Mouse (Mus musculus): ENCODE results near the gene Best1.

Best1 gene

DNA sequence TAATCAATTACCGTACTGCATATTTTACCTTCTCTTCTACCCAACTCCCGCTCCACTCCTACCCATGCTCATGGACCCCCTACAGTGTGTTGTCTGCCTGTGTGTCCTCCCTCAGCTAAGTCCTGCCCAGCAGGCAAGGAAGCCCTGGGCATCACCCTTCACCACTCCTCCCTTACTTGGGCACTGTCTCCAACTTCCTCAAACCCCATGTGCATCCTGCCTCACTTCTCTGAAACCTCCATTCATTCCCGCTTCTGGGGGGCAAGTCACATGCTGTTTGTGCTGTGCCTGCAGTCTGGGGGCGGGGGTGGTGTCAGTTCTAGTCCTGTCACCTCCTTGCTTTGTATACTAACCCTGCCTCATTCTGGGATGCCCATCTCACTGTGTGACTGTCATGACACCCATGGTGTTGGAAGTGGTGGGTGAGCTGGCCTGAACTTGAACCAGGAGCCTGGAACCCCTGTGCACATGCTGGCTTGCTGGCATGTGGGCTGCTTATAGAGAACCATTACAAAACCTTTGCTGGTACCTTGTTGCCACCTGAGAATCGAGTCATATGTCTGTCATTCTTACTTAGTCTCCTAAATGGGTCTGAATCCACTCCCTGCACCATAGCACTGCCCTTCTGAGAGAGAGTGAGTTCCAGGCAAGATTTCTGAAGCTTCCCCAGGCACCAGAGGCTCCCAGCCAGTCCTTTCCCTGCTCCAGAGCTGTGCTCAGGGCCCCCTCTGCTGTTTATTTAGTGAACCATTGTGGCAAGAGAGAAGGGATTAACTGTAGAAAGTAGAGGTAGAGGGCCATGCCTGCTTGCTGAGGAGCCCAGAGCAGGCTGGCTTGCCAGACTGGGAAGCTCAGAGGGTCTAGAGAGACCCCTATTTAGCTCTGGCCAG, 21.2 kb upstream of the Best1 start:
- peak; percentile 67 for DNase-seq (ENCODE audit: low spot score)

DNA sequence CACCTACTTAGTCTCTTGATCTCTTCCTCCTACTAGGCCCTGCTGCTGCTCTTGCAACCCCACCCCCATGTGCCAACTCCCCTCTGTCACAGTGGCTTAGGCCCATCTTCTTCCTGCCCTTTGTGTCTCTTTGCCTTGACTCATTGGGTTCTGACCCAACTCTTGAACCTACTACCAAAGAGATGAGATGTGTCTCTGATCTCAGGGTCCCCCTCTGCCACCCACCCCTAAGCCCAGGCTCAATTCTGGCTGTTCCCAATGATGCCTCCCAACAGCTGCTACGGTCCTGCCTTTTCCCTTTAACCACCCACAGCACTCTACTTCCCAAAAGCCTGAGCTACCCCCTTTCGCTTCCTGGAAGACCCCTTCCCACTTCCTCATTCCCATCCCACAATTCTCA, 20.5 kb upstream of the Best1 start:
- DNase-seq (ENCODE audit: low spot score) = no peak

DNA sequence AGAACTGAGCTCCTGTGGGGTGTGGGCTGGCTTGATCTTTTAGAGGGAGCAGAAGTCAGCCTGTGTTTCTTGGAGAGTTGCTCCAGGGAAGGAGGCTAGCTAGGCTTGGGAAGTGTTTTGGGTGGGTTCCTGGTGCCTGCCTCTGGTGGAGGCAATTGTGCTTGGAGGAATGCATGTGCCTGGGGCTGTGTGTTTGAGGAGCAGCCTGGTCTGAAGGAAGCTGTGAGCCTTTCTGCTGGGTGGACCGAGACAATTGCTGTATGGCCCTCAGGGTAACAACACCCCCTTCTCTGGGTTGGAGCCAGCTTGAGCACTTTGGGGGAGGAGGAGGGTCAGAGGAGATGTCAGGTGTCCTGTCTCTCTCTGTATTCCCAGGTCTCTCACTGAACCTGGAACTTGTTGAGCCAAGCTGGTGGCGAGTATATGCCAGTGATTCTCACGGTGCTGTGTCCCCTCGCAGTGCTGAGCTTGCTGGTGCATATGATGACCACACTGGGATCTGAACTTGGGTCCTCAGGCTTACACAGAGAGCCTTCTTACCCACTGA, 17.9 kb upstream of the Best1 start:
- no peak for DNase-seq (ENCODE audit: low spot score)

DNA sequence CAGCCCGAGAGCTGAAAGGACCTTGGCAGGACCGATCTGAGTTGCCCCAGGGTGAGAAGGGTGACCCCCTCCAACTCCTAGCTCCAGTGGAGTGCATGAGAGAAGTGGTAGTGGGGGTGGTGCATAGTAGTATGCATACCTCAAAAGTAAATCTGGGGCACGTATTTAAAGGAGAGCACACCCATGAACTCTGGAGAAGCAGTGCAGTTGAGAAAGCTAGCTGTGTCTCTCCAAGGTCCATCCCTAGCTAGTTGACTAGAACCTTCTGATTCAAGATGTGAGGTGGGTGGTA, 17.0 kb upstream of the Best1 start:
- no peak for DNase-seq (ENCODE audit: low spot score)

DNA sequence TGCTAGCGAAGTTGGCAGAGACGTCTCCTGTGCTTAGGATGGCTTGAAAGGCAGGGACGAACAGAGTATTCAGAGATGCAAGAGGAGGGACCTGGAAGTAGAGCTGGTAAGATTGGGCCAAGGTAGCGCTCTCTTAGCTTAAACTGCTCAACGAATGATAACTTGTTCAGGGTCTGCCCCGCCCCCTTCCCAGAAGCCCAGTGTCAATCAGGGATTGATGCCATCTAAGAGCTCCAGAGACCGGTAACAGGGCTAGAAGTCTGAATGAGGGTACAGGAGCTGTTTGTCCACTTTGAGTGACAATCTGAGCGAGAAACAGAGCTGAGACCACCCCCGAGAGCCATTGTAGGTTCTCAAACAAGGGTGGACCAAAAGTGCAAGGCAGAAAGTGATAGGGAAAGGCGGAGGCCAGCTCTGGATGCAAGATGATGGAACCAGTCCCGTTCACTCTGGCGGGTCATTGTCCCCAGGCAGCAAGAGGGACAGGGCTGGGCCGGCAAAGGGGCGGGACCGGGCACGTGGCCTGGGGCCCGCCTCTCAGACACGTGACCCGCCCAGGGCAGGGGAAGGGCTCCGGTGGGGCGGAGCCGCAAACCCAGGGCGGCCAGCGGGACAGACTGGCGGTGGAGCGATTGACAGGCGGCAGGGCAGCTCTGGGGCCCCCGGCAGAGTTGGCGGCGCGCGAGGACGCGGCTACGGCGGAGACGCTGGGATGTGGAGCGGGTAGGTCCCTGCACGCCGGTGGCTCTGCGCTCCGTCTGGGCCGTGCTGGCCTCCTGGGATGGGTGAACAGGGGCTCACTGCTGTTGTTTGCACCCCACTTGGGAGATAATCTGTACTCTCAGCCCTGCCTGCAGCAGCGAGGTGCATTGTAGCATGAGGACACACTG, 16.4 kb upstream of the Best1 start:
- DNase-seq (ENCODE audit: low spot score) = peak; percentile 93

DNA sequence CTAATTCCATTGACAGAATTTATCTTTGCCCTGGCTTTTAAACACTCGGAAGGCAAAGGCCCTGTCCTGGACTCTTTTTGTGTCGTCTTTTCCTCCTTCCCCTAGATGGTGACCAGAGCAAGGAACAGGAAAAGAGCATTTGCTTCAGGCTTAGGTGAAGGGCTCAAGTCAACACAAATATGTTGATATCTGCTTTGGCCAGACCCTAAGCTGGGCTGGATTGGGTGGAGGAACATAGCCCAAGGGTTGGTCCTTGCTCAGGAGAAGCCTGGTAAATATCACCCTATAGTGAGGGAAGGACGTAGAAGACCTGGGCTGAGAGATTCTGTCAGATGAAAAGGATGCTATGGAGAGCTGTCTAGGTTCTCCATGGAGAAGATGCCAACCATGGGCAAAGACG, 14.7 kb upstream of the Best1 start:
- no peak for DNase-seq (ENCODE audit: low spot score)

DNA sequence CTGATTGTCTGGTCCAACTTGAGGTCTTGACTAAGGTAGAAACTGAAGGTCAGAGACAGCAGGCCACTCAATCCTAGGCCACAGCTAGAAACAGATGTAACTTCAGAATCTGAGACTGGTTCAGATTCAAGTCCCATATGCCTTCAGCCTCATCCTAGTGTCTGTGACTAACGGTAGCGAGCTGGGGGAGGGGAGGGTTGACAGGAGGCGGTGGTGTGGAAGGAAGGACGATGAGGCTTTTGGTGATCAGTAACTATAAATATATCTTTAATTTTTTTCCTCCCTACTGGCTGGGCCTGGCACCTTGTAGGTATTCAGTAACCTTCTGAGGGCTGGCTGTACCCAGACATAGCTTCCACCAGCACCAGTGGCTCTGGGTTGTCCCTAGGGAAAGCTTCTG, 14.0 kb upstream of the Best1 start:
- DNase-seq (ENCODE audit: low spot score) = no peak

DNA sequence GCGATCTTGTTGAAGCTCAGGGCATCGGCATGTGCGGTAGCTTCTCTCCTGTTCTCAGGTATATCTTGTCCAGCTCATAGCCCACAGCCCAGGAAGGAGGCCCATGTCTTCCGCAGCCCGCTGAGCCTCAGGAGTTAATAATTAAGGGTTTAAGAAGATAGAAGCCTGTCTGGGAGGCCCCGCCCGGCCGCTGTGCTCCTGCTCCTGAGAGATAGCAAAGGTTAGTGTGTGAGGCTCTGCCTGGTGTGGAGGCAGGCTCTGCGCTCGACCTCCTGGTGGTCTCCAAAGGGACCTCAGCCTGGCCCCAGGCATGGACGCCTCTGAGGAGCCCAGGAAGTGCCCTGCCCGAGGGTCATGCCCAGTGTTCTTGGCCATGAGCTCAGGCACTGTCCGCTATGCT, 13.4 kb upstream of the Best1 start:
- DNase-seq (ENCODE audit: low spot score) = peak; percentile 86

DNA sequence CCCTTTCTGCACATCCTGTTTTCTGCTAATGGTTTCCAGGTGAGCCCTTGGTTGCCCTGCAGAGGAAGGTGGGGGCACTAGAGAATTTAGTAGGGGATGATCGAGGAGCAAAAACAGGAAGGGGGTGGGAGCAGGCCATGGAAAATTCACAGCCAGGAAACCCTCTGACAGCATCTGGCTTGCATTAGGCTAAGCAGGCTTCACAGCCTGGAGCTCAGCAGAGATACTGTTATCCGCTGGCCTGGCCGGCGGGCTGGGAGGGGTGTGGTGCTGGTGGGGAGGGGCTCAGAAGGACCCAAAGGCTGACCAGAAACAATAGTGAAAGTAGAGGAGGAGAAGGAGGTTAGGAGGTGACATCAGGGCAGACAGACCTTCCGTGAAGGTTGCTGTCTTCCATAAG, 12.5 kb upstream of the Best1 start:
- DNase-seq (ENCODE audit: low spot score) = peak; percentile 77

DNA sequence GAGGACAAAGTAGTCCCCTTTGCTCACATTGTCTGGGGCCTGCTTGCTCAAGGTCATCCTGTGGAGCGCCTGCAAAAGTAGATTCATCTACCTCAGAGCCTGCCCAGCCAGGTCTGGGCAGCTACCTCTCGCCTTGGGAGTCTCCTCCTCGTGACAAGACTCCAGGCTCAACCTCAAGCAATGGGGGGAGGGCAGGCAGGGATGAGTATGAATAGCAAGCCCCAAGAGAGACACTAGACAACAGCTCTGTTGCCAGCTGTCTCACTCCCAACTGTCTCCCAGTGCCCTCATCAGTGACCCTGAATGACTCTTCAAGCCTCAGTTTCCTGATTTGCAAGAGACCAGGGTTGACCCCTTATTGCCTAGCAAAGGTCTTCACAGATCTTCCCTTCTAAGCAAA, 11.9 kb upstream of the Best1 start:
- peak; percentile 71 for DNase-seq (ENCODE audit: low spot score)

DNA sequence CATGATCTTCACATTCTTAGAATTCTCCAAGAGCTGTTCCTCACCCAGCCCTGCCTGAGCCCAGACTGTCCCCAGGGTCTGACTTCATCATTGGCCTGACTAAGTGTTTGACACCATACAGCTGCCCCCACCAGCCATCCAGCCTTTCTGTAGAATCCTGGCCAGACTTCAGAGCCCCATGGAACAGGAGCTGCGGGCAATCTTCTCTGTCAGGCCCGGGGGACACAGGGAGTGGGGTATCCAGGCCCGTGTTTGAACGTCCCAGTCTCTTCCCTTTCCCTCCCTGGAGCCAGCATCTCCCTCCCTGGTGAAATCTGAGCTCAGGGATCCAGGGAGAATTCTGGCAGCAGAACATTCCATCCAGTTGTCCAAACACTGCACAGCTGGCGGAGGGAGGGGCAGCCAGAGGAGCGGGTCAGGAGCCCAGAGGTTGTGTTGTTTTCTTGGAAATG, 11.4 kb upstream of the Best1 start:
- peak; percentile 80 for DNase-seq (ENCODE audit: low spot score)

DNA sequence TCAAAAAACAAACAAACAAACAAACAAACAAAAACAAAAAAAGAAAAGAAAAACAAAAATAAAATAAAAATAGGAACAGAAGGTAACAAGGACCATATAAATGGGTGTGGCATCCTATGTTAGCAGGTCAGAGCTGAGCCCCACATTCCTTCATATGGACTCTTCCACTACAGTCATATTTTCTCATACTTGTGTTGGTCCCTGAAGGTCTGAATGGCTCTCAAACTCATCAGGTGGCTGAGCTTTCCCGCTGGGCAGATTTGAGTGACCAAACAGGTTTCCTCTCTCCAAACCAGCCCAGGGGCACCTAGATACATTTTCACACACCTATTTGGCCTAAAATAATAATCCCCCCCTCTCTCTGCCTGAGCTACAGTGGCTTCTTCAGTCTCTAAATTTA, 10.0 kb upstream of the Best1 start:
- DNase-seq (ENCODE audit: low spot score) = no peak

DNA sequence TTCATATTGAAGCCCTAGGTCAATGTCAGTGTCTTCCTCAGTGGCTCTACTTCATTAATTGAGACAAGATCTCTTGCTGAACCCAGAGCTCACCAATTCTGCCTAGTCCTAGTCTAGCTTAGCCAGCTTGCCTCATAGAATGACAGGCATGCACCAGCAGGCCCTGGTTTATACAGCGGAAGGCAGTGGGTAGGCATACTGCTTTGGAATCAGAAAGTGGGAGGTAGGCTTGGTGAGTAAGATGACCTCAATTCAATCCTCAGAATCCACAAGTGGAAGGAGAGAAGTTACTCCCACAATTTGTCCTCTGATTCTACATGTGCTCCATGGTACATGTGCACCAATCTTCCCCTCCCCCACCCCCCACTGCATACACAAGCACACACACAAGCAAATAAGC, 2.3 kb upstream of the Best1 start:
- no peak for DNase-seq (ENCODE audit: low spot score)

DNA sequence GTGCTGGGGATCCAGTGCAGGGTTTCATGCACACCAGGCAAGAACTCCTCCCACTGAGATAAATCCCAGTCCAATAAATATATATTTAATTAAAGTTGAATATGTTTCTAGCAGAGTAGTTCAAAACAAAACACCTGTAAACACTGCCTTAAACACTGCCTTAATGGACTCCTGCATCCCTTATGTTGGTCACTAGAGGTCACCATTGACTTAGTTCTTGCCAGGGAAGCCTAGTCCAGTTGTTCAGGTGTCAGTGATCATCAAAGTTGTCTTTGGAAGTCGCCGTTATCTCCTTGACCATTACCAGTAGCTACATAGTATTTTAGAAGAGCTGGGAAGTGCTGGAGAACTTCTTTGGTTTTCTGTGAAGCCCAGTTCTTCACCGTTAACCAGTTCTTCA, 1.1 kb downstream of the Best1 start:
- DNase-seq (ENCODE audit: low spot score) = peak; percentile 54

DNA sequence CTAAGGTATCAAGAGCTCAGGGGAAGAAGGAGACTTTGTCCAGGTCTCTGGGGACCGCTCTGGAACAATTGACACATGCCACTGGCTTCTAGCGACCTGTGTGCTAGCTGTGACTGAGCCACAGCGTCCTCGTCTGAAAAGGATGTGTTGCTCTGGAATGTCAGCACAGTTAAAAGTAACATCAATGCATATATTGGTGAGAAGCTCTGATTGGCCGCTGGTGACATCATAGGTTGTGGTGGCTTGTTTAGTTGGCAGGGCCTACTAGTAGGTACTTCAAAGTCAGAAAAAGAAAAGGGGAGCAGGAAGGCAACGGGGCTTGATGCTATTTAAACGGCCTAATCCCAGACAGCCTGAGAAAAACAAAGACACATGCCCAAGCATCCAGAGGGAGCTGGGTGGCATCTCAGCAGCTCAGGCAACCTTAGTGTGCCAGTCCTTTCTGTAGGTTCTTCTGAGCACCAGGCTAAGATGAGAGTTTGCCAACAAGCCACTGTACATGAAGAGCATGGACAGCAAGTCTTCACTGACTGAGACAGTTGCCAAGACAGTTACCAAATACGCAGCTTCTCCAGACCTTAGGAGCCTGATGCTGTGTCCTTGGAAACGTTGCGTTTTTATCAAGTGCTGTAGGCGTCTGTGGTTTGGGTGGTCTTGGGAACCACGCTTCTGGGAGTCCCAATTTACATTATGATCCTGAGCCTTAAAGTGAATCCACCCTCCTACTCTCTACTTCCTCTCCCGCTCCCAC, 2.5 kb downstream of the Best1 start:
- no peak for DNase-seq (ENCODE audit: low spot score)

DNA sequence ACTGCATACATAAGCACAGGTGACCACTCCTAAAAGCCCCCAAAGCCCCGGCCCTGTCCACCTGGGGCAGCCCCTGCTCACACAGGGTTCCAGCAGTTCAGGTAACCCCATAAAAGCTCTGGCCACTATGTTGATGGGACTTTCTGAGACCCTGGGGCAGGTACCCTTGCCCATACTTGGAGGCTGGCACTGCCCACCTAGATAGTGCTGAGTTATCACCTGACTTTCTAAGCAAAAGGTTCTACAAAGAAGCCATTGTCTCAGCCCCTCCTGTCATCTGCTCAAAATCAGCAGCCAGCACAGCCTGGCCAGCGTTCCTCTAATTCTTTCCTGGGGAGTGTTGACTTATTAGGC, 3.4 kb downstream of the Best1 start:
- no peak for DNase-seq (ENCODE audit: low spot score)

DNA sequence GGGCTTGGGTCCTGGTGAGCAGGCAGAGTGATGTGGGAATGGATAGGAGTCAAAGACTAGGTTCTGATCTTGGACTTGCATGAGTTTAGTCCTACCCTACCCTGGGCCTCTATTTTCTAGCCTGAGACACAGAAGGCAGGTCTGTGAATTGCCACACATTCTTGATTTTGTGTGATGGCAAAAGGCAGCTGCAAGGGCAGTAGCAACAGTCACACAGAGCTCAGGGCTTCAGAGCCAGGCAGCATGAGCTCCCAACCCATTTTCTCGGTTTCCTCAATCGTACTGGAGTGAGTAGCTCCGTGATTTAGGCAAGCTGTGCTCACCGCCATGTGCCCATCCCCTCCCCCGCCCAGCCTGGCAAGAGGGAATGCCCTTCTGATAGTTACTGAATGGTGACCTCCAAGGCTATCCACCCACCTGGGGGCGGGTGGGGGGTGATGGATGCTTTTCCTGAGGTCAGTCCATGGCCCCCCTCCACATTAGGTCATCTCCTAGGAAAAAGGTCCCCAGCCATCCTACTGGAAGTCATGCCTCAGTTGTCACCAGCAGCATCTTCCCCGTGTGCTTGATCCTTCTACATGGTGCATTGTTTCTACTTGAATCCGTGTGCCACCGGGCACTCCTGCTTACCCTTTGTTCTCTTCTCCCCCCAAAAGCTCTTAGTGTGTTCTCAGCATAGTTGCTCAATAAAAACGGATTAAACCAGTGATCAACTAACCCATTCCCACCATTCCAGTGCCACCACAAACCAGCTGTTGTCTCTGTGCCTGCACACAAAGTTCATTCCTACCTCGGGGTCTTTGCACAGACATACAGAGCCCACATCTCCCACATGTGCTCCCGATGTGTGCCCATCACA, 4.0 kb downstream of the Best1 start:
- no peak for DNase-seq (ENCODE audit: low spot score)

DNA sequence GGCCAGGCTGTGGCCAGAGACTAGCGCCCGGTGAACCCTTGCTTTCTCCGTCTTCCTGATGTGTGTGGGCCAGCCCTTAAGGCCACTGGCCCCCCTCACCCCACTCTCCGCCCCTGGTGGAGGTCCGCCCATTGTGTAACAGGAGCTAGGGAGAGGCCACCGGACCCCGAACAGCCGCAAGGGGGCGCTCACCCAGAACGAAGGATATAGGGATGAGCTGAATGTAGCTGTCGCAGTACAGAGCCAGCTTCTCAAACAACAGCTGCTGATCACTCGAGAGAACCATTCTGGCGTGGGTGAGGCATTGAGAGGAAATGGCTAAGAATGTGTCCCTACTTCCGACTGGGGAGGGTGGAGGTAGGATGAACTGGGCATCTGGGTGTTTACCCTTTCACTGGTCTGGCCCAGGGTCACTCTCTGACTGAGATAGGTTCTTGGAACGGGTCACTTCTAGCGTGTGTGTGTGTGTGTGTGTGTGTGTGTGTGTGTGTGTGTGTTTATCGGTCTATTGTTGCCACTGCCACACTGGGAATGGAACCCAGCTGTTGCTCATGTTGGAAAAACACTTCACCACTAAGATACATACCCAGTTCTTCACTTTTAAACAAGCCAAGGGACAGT, 8.3 kb downstream of the Best1 start:
- peak; percentile 83 for DNase-seq (ENCODE audit: low spot score)

DNA sequence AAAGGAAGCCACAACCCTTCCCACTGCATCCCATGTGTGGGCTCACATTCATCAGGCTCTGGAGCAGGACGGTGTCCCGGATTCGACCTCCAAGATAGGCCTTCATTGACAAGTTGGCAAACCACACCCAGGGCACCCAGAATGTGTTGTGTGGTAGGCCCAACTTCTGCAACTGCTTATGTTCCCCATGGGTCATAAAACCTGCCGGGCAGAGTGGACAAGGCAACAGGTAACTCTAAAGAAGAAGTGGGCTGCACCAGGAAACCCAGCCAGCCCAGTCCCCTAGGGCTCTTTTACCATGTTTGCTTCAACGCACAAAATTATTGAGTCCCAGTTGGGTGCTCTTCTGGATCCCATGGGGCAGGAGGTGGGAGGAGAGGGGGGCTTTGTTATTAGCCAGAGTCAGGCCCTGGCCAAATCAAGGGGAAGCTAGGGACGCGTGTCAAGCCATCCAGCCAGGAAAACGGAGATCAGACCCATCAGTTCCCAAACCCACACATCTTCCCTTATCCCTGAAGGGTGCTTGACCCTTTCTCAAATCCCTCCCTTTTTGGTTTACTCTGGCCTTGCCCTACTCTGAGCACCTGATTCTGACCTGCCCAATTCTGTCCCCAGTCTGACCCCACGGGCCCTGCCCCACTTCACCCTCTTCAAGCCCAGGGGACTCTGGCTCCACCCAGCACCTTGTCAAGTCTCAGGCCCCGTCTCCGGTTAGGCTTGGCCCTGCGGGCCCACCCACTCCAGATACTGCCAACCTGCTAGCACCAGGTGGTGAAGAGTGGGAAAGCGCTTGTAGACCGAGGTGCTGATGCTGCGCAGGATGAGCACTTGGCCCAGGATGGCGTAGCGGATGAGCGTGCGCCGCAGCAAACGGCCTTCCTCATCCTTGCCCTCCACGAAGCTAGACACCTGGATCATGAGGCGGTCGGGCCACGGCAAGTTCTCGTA, 9.1 kb downstream of the Best1 start:
- DNase-seq (ENCODE audit: low spot score) = no peak

DNA sequence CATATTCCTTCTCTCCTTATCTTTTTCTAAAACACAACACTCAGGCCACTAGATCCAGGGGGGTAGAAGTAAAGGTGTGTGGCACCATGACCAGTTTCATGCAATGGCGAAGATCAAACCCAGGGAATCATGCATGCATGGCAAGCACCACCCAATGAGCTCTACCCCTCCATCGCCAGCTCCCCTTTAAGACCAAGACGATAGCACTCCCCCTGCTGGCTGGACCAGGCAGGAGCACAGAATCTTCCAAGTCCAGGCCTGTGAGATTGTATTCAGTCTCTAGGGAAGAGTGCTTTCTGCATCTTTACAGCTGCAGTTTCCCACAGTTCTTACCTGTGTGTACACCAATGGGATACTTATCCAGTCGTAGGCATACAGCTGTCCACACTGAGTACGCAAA, 10.1 kb downstream of the Best1 start:
- no peak for DNase-seq (ENCODE audit: low spot score)
